Mouse (Mus musculus) forebrain, postnatal 0 days (tissue): ENCODE measurements around the gene Tecta. TPM values are rescaled to one million over a fixed set of nuclear protein-coding genes. Genes with fewer than 3 reads are reported as not detected.

Source experiments
- ATAC-seq: fragments of 200-750 bp; cut with Nextera tagmentation; 2 replicates; pipeline ENCODE4 v1.8.0; 2017; ENCODE audit warnings: mild to moderate bottlenecking, moderate library complexity
- DNase-seq: peaks from one replicate; pipeline ENCODE4 v3.0.0-alpha.2; 2015
- H3K27ac ChIP-seq: fragments of 300-500 bp; sonication (generic); 2 replicates; pipeline ENCODE4 v1.5.1; 2014; ENCODE audit warnings: low read depth, mild to moderate bottlenecking, antibody characterized with exemption, low read length, moderate library complexity, mixed read lengths
- H3K27me3 ChIP-seq: fragments of 300-500 bp; sonication (generic); 2 replicates; pipeline ENCODE4 v1.6.1; 2014; ENCODE audit warnings: mild to moderate bottlenecking, low read length, mixed read lengths; ENCODE audit not compliant: insufficient read depth
- H3K36me3 ChIP-seq: fragments of 300-500 bp; sonication (generic); 2 replicates; pipeline ENCODE4 v1.6.1; 2014; ENCODE audit warnings: mild to moderate bottlenecking, moderate library complexity; ENCODE audit not compliant: insufficient read depth
- H3K4me1 ChIP-seq: fragments of 300-500 bp; sonication (generic); 2 replicates; pipeline ENCODE4 v1.6.1; 2014; ENCODE audit warnings: antibody characterized with exemption; ENCODE audit not compliant: insufficient read depth
- H3K4me2 ChIP-seq: fragments of 300-500 bp; sonication (generic); 2 replicates; pipeline ENCODE4 v1.6.1; 2014; ENCODE audit warnings: low read depth, mild to moderate bottlenecking, moderate library complexity
- H3K4me3 ChIP-seq: fragments of 300-500 bp; sonication (generic); 2 replicates; pipeline ENCODE4 v1.5.1; 2014; ENCODE audit warnings: low read depth, low read length, mixed read lengths
- H3K9ac ChIP-seq: fragments of 300-500 bp; sonication (generic); 2 replicates; pipeline ENCODE4 v1.6.1; 2014; ENCODE audit warnings: mild to moderate bottlenecking
- H3K9me3 ChIP-seq: fragments of 300-500 bp; sonication (generic); 2 replicates; pipeline ENCODE4 v1.6.1; 2016; ENCODE audit warnings: low read length
- CTCF ChIP-seq: sonication (generic); IDR thresholded peaks from 2 replicates; pipeline ENCODE4 v1.5.1; 2016; ENCODE audit warnings: antibody characterized with exemption, control low read depth, low read depth
- WGBS: fragments of 180-500 bp; shearing (Covaris S2); extraction: QIAGEN DNeasy Blood & Tissue Kit; methylation state at CpG from one replicate; pipeline ENCODE4 v1.1.7; 2014; 5-methylcytosine and 5-hydroxymethylcytosine counted together
- polyA plus RNA-seq: library from polyadenylated mRNA; unstranded; fragments of >200 nt; fragmentation: Nextera tagmentation; extraction: Ambion mirVana; gene quantifications from 2 replicates; pipeline ENCODE4 v1.2.1, GENCODE M21; 2015
- total RNA-seq: library from RNA; depleted of rRNA; stranded (reverse); fragments of >200 nt; gene quantifications from 2 replicates; pipeline ENCODE4 v1.2.3, GENCODE M21; 2014

The Tecta gene
- total and polyA plus RNA-seq, 2 experiments from 2014 or later, result 0.36 to 0.43 TPM

GRCm38 (mm10) chr9:42377656-42378055 lies 22.1 kb downstream of the Tecta start:
- no peaks in the 10 kb centered on the region for H3K4me1 ChIP-seq
- ATAC-seq, result no peak
- H3K36me3 ChIP-seq, result no peaks in the 10 kb centered on the region
- no peak overlapping the region for H3K4me3 ChIP-seq
- H3K27ac ChIP-seq, result no peak overlapping the region
- no peak for TF ChIP-seq CTCF
- no peak overlapping the region for H3K9ac ChIP-seq
- no peak for DNase-seq
- H3K9me3 ChIP-seq, result no peaks in the 10 kb centered on the region
- H3K4me2 ChIP-seq, result no peak overlapping the region
- H3K27me3 ChIP-seq, result no peaks in the 10 kb centered on the region
- WGBS, result 97% methylated on average over 15 of the region's 15 CpGs

DNA sequence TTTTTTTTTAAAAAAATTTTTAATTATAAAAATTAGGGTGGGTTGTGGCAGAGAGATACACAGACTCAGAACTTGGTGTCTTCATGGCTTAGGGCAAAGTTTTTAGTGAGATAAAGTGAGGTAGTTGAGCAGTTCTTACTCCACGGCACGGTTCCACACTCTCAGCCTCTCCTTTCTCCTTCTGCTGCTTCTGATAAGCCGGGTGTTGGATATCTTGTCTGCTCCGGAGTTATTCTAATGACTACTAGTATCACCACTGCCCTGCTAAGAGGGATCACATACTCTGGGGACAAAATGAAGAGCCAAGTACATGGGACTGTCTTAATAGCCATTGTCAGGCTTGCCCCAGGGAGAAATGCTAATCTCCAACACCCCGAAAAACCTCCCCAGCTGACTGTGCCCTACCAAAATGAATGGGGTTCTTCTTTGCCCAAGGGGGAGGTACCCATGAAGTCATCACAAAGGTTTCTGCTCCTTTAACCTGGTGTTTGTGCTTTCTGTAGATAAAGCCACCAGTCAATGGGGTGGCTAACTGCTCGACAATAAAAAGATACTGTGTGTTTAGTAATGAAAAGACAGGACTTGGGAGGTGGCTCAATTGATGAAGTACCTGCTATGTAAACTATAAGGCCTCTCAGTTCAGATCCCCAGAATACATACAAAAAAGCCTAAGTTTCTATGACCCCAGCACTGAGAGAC lies 27.9 kb downstream of the Tecta start:
- H3K4me1 ChIP-seq, result no peaks in the 10 kb centered on the region
- no peaks in the 10 kb centered on the region for H3K36me3 ChIP-seq
- H3K4me3 ChIP-seq, result no peak overlapping the region
- no peaks in the 10 kb centered on the region for H3K27me3 ChIP-seq
- no peak overlapping the region for H3K27ac ChIP-seq
- 82% methylated on average over 6 of the region's 6 CpGs for WGBS
- TF ChIP-seq CTCF, result no peak
- DNase-seq (no peak), ATAC-seq (no peak)
- H3K9ac ChIP-seq, result no peak overlapping the region
- H3K4me2 ChIP-seq, result no peak overlapping the region
- no peaks in the 10 kb centered on the region for H3K9me3 ChIP-seq

DNA sequence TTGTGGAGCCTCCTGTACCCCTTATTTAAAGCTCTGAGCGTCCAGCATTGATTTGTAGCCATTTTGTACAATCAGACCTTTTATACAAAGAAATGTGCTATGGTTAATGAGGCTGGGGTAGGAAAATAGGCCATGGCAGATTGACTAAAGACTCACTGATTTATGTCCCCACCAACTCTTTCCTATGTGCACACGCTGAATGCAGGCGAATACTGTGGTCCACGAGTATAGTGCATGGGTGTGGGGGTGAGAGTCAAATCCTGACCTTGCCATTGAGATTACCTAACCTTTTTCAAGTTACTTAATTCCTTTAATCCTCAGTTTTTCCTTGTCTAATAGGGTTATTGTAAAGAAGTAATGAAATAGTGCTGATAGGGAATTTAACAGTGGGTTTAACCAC lies 42.1 kb downstream of the Tecta start:
- Histone ChIP-seq H3K4me1 (no peaks in the 10 kb centered on the region), H3K9ac (no peak overlapping the region), H3K4me2 (no peak overlapping the region), H3K4me3 (no peak overlapping the region), H3K27ac (no peak overlapping the region), H3K9me3 (no peaks in the 10 kb centered on the region), H3K36me3 (no peaks in the 10 kb centered on the region), H3K27me3 (no peaks in the 10 kb centered on the region)
- DNase-seq (no peak), ATAC-seq (no peak)
- 39% methylated on average over 4 of the region's 4 CpGs for WGBS
- no peak for TF ChIP-seq CTCF

GRCm38 (mm10) chr9:42354871-42355270 lies 44.9 kb downstream of the Tecta start:
- WGBS, result 76% methylated on average over 1 of the region's 1 CpGs
- Histone ChIP-seq H3K27ac (no peak overlapping the region), H3K27me3 (no peaks in the 10 kb centered on the region), H3K4me1 (no peaks in the 10 kb centered on the region), H3K9ac (no peak overlapping the region), H3K4me3 (no peak overlapping the region), H3K4me2 (no peak overlapping the region), H3K36me3 (no peaks in the 10 kb centered on the region), H3K9me3 (no peaks in the 10 kb centered on the region)
- no peak for TF ChIP-seq CTCF
- ATAC-seq (no peak), DNase-seq (no peak)

- H3K9ac ChIP-seq, result no peak overlapping the region
- H3K27me3 ChIP-seq, result no peaks in the 10 kb centered on the region
- H3K36me3 ChIP-seq, result no peaks in the 10 kb centered on the region
- 14% methylated on average over 7 of the region's 7 CpGs for WGBS
- H3K27ac ChIP-seq, result no peak overlapping the region
- H3K4me3 ChIP-seq, result no peak overlapping the region
- TF ChIP-seq CTCF, result no peak
- no peak overlapping the region for H3K4me2 ChIP-seq
- H3K9me3 ChIP-seq, result no peaks in the 10 kb centered on the region
- ATAC-seq, result no peak; the same call in 1 of the 2 replicates
- no peaks in the 10 kb centered on the region for H3K4me1 ChIP-seq
- DNase-seq, result no peak
These were observed 49.9 kb downstream of the Tecta start for GRCm38 (mm10) chr9:42349791-42350190.

DNA sequence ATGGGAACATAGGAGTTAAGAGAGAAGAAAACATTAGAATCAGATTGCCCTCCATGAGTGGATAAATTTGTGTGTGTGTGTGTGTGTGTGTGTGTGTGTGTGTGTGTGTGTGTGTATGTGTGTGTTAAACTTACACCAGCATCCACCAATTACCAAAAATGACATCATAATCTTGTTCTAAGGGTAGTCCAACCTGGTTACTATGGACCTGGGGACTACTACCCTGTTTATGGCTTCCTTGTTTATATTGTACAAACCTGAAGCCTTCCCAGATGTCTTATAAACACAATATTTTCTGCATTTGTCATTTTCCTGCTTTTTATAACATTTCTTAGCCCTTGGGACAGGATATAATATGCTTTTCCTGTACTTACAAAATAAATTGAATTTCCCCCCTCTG lies 53.4 kb downstream of the Tecta start:
- DNase-seq, result no peak
- TF ChIP-seq CTCF, result no peak

GRCm38 (mm10) chr9:42339151-42339550 lies 60.6 kb downstream of the Tecta start:
- ATAC-seq, result no peak
- Histone ChIP-seq H3K27me3 (no peaks in the 10 kb centered on the region), H3K4me3 (no peak overlapping the region), H3K9ac (no peak overlapping the region), H3K9me3 (no peaks in the 10 kb centered on the region), H3K4me1 (no peaks in the 10 kb centered on the region), H3K27ac (no peak overlapping the region), H3K4me2 (no peak overlapping the region), H3K36me3 (no peaks in the 10 kb centered on the region)
- no peak for TF ChIP-seq CTCF
- 37% methylated on average over 4 of the region's 4 CpGs for WGBS
- DNase-seq, result no peak

More for the DNA sequence above, 53.4 kb downstream of the Tecta start:
- Histone ChIP-seq H3K4me2 (no peak overlapping the region), H3K9me3 (no peaks in the 10 kb centered on the region), H3K36me3 (no peaks in the 10 kb centered on the region), H3K9ac (no peak overlapping the region), H3K27ac (no peak overlapping the region), H3K4me3 (no peak overlapping the region), H3K4me1 (no peaks in the 10 kb centered on the region), H3K27me3 (no peaks in the 10 kb centered on the region; the same call in 1 of the 2 replicates)
- ATAC-seq, result no peak
